Mouse (Mus musculus): ENCODE measurements at regions not wholly inside any gene's neighbourhood (a gene's known extent, or its start where the extent isn't known, plus 50 kb on each side); places are given as distances from the start of the nearest gene placed in this dataset.

DNA sequence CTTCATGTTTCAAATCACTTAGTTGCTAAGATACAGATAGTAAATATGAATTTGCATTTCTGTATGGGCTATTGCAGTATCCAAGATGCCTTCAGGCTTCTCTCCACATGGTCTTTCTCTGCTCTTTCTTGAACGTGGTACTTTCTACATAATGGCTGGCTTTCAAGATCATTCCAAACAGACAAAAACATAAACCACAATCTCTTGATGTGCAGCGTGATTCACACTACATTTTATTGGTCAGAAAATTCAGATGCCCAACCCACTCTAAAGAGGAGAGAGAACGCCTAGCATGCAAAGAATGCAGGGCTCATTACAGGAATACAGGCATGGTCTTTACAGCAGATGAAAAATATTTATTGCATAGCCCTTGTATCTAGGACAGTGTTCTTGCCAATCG is 235.2 kb downstream of the Papss1 start:
- in situ Hi-C loops (cut with MboI, MseI): no loop called here

DNA sequence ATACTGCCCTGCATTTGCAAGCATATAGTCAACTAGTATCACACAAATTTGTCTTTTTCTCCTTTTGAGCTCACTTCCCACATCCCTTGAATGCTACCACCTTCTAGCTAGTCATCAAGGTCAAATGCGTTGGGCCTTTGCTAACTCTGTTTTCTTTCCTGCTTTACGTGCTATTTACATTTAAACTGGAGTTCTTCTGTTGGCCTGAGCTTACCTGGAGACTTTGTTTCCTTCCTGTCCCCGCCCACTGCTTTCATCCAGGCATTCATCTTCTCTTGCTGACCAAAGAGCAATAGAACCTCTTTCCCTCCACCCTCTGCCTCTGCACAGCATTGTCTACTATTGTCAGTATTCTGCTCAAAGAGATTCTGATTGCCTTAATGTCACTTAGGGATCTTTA is 237.0 kb downstream of the Papss1 start:
- in situ Hi-C loops (cut with MboI, MseI): no loop called here

DNA sequence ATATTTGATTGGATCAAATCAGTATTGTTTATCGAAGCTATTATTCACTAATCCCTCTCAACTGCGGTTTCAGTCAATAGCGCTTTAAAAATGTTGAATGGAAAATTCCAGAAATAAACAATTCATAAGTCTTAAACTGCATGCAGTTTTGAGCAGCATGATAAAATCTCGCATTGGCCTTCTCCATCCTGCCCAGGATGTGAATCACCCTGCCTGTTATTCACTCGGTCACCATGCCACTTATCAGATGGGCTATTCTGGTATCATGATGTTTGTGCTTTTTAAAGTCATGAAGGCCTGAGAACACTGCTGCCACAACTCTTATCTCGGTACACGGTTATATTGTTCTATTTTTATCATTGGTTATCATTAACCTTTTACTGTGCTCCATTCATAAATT is 238.3 kb downstream of the Papss1 start:
- in situ Hi-C loops (cut with MboI, MseI): no loop called here

DNA sequence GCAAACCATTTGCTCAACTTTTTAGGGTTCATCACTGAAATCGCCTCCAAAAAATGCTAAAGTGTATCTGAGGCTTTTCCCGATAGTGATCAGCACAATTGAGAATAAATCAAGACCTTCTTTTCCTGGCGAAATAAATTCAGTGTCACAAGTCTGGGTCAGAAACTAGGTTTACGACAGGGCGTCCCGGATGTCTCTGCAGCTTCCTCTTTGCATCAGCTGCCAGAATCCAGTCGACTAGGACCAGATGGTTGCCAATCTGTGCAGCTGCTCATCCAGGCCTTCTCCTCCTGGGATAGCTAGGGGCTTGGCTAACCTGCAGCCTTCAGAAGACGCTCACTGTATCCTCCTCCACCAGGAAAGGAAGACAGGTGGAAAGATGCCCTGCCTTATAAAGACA is 243.6 kb downstream of the Papss1 start:
- in situ Hi-C loops (cut with MboI, MseI): no loop called here

DNA sequence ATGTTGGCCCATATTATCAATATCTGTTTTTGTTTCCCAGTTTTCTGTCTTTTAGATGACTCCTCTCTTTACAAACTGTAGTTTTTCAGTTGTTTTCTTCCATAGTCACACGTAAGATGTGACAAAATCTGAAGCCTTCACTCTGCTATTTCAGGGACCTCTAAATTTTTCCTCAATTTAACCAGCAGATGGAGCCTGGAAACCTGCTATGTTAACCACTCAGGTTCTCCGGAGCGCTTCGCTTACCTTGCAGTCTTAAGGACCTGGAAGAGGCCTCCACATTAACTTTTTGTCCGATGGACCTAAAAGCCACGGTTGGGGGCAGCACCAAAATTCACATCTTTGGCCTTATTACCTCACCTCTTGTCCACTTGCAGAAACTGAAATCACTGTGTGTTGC is 248.4 kb downstream of the Papss1 start:
- in situ Hi-C loops (cut with MboI, MseI): no loop called here

DNA sequence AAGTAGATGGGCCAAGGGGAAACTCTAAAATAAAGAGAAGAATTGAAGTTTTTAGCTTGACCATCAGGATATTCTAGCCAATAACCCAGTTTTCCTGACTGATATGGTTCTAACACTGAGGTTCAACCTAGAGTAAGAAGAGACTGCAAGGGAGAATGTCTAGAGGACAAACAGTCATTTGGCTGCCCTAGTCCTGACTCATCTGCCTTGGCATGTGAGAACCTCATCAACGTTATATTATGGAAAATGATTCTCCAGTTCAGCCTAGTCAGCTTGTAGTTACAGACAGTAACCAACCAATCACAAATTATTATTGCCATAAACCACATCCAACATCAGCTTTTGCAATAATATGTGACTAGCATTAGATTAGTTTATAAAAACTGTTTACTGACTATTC is 254.2 kb downstream of the Papss1 start:
- in situ Hi-C loops (cut with MboI, MseI): no loop called here

DNA sequence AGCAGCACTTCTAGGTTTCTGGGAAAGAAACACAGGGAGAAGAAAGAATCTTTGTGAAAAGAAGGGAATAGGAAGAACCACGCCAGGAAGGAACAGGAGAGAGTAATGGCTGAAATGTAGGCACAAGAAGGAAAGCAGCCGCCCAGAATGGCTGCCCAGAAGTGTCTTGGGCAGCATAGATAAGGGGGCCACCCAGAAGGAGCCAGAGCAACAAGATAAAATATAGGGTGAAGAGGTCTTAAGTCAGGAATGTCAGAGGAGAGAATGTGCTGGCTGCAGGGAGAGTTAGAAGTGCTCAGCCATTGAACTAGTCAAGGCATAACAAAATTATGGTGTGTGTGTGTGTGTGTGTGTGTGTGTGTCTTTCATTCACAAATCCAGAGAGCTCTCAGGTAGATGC is 227.7 kb upstream of the Dkk2 start:
- in situ Hi-C loops (cut with MboI, MseI): no loop called here

DNA sequence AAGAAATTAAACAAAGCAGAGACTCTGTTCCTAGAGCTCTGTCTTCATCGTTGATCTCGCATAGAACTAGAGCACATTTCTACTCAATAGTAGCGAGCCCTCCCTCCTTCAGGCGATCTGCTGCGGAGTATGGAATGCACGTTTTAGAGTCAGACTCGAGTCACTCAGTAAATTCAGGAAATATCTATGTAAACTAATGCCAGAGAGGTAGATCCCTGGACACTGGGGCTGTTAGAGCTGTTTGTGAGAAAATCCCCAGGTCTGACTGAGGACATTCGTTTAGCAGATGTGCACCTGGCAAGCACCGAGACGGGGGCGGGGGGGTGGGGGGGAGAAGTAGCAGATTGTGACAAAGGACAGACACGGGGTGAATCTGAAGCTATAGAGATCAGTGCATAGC is 226.0 kb upstream of the Dkk2 start:
- in situ Hi-C loops (cut with MboI, MseI): no loop called here

DNA sequence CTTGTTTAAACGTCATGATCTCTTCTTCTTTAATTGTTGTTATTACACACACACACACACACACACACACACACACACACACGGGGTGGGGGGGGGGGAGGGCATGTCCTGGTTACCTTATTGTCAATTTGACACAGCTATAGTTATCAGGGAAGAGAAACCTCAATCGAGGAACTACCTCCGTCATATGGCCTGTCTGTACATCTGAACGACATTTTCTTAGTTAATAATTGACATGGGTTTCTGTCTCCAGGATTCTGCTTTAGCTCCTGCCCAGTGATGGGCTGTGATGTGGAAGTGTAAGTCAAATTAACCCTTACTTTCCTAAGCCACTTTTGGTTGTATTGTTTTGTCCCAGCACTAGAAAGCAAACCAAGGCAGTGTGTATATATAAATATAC is 220.0 kb upstream of the Dkk2 start:
- in situ Hi-C loops (cut with MboI, MseI): no loop called here

DNA sequence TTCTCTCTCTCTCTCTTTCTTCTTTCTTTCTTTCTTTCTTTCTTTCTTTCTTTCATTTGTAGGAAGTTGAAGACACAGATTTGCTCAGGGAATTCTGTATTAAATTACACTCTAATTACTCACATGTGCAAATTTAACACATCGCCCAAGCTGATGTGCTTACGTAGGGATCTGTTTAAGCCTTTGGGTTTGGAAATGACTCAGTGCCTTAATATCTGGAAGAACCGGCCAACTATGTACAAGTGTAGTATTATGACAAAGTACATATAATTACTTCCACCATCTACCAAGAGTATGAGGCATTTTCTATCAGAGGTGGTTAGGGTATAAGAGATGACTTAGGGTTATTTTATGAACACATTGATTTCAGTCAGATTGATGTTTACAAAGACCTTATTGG is 217.8 kb upstream of the Dkk2 start:
- in situ Hi-C loops (cut with MboI, MseI): no loop called here

DNA sequence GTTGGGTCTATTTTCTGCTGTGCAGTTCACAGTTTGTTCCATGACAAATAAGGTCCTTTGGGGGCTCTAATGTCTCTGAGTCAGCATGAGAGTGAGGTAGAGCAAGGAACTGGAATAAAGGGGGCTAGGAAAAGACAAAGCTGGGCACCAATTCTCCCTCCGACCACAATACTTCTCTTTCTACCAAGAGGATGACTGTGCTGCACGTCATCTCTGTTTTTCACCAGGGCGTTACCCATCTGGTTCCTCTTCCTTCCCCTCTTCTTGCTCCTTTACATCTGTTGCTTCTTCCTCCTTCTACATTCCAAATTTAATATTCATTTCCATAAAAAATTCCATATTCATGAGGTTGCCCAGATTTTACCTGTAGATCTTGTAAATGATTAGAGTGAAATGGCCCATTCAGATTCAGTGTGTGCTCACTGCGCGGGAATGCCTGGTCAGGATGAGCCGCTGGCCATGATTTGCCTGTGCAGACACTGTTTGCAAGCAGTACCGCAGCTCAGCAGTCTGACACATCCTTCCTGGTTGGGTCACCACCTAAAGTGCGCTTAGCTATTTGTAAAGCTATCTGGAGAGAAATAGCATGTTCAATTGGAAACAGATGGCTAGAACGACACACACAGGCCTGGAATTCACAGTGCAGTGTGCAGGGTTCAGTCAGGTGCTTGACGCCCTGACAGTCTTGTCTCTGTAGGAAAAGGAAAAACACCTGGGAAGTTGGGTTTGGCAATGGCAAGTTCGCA is 216.7 kb upstream of the Dkk2 start:
- in situ Hi-C loops (cut with MboI, MseI): no loop called here

DNA sequence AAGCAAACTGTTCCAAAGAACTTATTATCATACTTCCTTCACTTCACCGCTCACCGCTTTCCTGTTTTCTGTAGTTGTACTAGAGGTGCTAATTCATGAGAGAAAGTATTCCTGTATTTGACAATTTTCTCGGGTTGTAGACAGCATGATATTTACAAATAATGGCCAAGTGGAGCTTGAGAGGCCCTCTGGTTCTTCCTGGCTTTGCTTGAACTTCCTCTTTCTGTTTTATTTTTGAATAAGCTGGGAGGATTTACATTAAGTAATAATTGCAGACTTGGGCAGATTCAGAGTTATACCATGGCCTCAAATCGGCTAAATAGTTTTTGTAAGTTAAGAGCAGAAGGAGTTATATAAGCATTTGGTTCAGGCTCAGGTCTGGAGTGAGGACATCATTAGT is 215.8 kb upstream of the Dkk2 start:
- in situ Hi-C loops (cut with MboI, MseI): no loop called here

DNA sequence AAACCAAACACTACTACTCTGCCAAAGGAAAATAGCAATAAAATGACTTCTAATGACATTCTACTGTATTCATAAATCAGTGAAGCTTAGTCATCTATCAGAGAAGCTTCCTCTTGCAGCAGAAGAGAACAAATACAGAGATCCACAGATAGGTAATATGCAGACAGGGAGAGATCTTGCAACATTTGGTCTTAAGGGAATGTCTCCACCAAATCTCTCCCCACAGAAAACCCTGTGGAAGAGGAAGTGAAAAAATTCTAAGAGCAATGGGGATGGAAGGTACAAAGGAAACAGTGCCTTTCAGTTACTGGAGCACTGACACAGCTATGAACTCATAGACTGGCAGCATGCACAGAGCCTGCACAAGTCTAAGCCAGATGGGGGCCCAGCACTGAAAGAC is 202.4 kb upstream of the Dkk2 start:
- in situ Hi-C loops (cut with MboI, MseI): no loop called here

DNA sequence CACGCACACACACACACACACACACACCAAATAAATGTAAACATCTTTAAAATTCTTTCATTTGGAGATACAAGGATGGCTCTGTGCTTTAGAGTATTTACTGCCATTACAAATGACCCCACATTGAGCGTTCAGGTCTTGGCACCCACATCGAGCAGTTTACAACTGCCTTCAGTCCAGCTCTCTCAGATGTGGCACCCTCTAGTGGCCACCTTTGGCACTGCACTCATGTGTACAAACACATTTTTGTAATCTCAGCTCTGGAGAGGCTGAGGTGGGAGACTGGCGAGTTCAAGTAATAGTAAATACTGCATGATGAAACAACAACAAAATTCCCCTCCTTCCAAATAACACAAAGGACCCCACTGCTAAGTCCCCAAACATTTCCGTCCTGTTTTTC is 198.6 kb upstream of the Dkk2 start:
- in situ Hi-C loops (cut with MboI, MseI): no loop called here

DNA sequence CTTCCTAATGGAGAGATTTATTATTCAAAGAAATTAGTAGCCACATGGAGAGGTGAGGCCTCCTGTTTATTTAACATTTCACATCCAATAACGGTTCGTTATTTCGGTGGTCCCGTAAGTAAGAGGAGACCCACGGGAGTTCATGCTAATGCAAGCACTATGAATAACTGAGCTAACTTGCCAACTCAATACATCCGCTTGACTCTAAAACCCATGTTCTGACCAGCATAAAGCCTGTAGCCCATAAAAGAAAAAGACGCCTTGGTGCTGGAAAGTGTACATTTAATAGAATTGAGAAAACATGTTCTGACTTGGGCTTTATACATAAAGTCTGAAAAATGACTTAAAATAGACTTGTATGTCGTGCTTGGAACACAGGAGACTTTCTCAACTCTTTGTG is 198.1 kb upstream of the Dkk2 start:
- in situ Hi-C loops (cut with MboI, MseI): no loop called here

DNA sequence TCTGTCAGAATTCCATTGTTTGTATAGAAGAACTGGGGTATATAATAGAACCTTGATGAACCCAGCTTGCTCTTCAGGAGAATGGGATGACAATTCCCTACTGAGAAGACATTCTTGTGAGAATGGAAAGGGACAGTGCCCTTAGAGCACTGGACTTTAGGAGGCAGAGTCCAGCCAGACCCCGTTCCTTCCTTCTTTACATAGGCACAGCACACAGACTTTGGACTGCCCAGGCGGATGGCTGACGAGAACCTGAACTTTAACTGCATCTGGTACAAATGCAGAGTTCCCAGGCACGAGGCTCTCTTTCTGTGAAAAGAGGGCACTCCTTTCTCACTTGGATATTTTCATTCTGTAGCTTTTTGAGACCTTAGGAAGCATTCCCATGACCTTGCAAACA is 197.4 kb upstream of the Dkk2 start:
- in situ Hi-C loops (cut with MboI, MseI): no loop called here

DNA sequence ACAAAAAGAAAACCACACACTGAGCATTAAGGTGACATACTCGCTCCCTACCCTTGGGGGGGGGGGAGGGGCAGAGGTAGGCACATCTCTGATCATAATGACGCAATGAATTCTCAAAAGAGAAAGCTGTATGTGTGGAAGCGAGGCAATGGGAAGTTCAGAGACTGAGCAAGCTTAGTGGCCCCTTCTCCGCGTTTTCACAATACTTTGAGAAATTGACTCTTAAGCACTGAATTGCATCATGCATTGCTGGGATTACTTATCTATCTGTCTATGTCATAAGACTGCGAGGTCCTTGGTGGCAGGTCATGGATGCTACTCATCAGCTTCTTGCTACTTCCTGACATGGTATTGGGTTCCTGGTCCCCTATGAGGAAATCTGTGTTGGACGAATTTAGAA is 193.2 kb upstream of the Dkk2 start:
- in situ Hi-C loops (cut with MboI, MseI): no loop called here

DNA sequence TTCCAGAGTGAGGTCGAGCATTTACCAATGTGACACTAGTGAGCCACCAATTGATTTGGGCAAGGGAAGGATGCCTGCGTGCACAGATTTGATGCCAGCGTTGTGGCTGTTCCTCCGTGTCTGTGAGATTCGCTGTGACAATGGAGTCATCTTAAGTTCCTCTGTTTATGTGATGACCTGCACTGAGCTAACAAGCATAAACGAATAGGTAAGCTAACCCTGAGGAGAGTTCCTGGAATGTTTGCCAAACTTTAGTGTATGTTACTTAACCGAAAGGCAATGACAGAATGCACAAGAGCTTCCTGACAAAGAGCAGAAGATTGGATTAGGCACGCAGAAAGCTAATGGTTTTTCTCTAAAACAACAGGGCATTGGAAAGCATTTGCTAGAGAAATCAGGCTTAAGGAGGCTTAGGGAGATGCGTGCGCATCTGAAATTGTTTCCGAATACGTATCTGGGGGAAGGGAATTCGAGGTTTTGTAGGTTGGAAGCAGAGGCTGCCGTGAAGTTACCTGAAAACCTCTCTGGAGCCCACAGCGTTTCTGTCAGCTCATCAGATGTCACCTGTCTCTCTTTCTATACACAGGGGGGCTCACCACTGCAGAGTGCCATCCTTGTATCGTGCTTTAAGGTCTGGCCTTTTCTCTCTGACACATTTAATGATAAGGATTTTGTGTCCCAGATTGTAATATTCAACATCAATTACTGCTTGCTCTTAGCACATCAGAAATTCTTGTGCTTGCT is 191.9 kb upstream of the Dkk2 start:
- in situ Hi-C loops (cut with MboI, MseI): no loop called here

DNA sequence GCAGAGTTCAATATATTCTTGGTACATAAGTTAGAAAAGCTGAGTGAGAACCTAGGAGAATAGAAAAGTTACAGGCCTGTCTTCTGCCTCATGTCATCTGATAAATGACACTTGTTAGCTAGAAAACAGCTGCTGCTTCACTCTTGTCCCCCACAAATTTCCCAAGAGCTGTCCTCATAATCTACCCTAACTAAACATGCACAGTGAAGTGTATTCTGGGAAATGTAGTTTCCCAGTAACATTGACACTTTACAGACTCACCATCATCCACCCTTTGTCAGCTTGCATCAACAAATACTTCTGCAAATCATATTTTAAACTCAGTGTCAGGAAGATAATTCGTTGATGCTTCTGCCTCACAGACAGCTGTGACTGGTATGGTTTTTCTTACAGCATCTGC is 190.0 kb upstream of the Dkk2 start:
- in situ Hi-C loops (cut with MboI, MseI): no loop called here

DNA sequence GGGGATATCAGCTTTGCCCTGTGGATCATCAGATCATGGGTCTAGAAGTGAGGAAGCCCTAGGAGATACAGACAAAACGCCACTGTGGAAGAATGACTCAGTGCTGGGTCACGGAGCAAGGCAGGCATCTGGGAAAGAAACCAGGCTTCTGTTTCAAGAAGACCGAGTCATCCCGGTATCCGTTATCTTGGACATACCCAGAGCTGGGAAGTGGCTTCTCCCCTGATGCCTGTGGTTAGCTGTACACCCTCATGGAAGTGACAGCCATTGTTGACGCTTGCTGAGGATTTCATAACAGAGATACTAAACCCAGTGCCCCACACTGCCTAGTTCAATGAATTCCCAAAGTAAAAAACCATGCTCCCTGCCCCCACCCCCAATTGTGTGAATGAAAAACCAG is 171.6 kb upstream of the Dkk2 start:
- in situ Hi-C loops (cut with MboI, MseI): loop anchor here (25.0 kb wide), 1 partner anchor 551 kb away; no protein-coding TSS in a partner anchor

DNA sequence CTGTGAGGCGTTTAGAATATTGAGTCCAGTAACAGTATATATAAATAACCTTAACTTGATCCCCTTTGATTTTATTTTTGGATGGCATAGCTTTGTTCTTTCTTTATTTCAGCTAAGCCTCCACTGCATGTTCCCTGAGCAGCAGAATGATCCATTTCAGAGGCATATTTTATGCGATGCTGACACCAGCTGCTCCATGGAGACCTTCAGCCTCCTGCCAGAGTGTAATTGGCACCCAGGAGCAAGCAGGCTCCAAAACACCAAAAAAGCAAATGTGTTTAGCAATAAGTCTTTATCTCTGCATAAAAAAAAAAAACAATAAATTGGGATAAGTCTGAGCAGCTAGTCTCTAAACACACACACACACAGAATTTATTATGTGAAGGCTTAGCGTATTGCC is 170.7 kb upstream of the Dkk2 start:
- in situ Hi-C loops (cut with MboI, MseI): loop anchor here (25.0 kb wide), 1 partner anchor 552 kb away; no protein-coding TSS in a partner anchor

DNA sequence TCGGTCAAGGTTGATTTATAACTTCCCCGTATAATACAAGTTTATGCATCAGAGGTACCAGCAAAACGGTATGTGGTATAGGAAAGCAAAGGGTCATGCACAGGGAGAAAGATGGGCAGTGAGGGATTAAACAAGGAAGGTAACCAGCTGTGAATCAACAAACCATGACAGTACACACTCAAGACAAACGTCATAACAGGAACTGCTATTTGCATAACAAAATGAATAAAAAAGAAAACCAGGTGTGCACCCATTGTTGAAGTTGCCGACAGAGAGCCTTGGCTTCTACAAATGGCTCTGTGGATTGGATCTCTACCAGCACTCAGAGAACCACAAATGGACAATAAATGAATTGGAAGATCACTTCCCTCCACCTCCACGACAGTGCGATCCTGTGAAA is 170.1 kb upstream of the Dkk2 start:
- in situ Hi-C loops (cut with MboI, MseI): loop anchor here (25.0 kb wide), 1 partner anchor 553 kb away; no protein-coding TSS in a partner anchor
